ENCODE assay signal across 17 mouse cellular contexts in genomic region chr17:60181241-60181640, GRCm38 (mm10).
"Had no signal": no experiment of that assay in that cellular context is flagged by ENCODE, and none has a peak within 500 bp of the region (broad histone marks: within the 10 kb centered on the region; RNA-seq: fewer than 3 reads in every experiment).

No protein-coding gene starts in this region.

- H3K27me3 ChIP-seq: midbrain, embryonic 13.5 days; midbrain, embryonic 15.5 days; neural tube, embryonic 13.5 days; neural tube, embryonic 15.5 days had no signal

- DNase-seq: lung, adult 18-20 months; lung, postnatal 10 days; lung, postnatal 4 days; right cerebral cortex, adult 18-20 months; right cerebral cortex, postnatal 25 days; right cerebral cortex, postnatal 4 days; spleen, adult 18-20 months; thymus, adult 18-20 months; thymus, postnatal 14 days; thymus, postnatal 36 days had no signal

- H3K36me3 ChIP-seq: midbrain, embryonic 13.5 days; midbrain, embryonic 15.5 days; neural tube, embryonic 13.5 days; neural tube, embryonic 15.5 days had no signal

- H3K4me2 ChIP-seq: lung, embryonic 14.5 days; midbrain, embryonic 11.5 days; midbrain, embryonic 13.5 days; midbrain, embryonic 15.5 days; neural tube, embryonic 13.5 days; neural tube, embryonic 15.5 days had no signal

- H3K9ac ChIP-seq: lung, embryonic 14.5 days; midbrain, embryonic 13.5 days; midbrain, embryonic 15.5 days; neural tube, embryonic 13.5 days; neural tube, embryonic 15.5 days had no signal

- H3K27ac ChIP-seq: midbrain, embryonic 13.5 days; midbrain, embryonic 15.5 days; neural tube, embryonic 13.5 days; neural tube, embryonic 15.5 days had no signal

- ATAC-seq: midbrain, embryonic 13.5 days; midbrain, embryonic 15.5 days had no signal

- H3K4me1 ChIP-seq: midbrain, embryonic 13.5 days; midbrain, embryonic 15.5 days; neural tube, embryonic 13.5 days; neural tube, embryonic 15.5 days had no signal

- H3K4me3 ChIP-seq: midbrain, embryonic 13.5 days; midbrain, embryonic 15.5 days; myocyte; neural tube, embryonic 13.5 days; neural tube, embryonic 15.5 days had no signal

- H3K9me3 ChIP-seq: midbrain, embryonic 13.5 days; midbrain, embryonic 15.5 days; neural tube, embryonic 13.5 days; neural tube, embryonic 15.5 days had no signal
